Mouse (Mus musculus) hindbrain, embryonic 14.5 days (tissue): ENCODE measurements at regions not wholly inside any gene's neighbourhood (a gene's known extent, or its start where the extent isn't known, plus 50 kb on each side); places are given as distances from the start of the nearest gene placed in this dataset.
A peak's percentile ranks its signal among the peaks of the same experiment; 100 is the strongest.

ENCODE experiments used
- ATAC-seq: fragments of 200-750 bp; cut with Nextera tagmentation; 2 replicates; pipeline ENCODE4 v1.8.0; 2017; ENCODE audit warnings: moderate number of reproducible peaks, mild to moderate bottlenecking, moderate TSS enrichment, moderate library complexity; ENCODE audit not compliant: low FRiP score
- DNase-seq: peaks from one replicate; pipeline ENCODE4 v3.0.0-alpha.2; 2015; ENCODE audit warnings: low spot score
- H3K27ac ChIP-seq: fragments of 300-500 bp; sonication (generic); 2 replicates; pipeline ENCODE4 v1.5.1; 2014; ENCODE audit warnings: mild to moderate bottlenecking, moderate library complexity
- H3K27me3 ChIP-seq: fragments of 300-500 bp; sonication (generic); 2 replicates; pipeline ENCODE4 v1.6.1; 2014; ENCODE audit warnings: mild to moderate bottlenecking, low read length, mixed read lengths; ENCODE audit not compliant: control insufficient read depth, insufficient read depth
- H3K36me3 ChIP-seq: fragments of 300-500 bp; sonication (generic); replicated peaks from 2 replicates; pipeline ENCODE4 v1.6.1; 2014; ENCODE audit not compliant: control insufficient read depth, insufficient read depth
- H3K4me1 ChIP-seq: fragments of 300-500 bp; sonication (generic); replicated peaks from 2 replicates; pipeline ENCODE4 v1.6.1; 2014; ENCODE audit warnings: antibody characterized with exemption, low read length, mixed read lengths; ENCODE audit not compliant: control insufficient read depth, insufficient read depth
- H3K4me2 ChIP-seq: fragments of 300-500 bp; sonication (generic); replicated peaks from 2 replicates; pipeline ENCODE4 v1.6.1; 2014; ENCODE audit warnings: mild to moderate bottlenecking, moderate library complexity
- H3K4me3 ChIP-seq: fragments of 300-500 bp; sonication (generic); replicated peaks from 2 replicates; pipeline ENCODE4 v1.5.1; 2014; ENCODE audit warnings: mild to moderate bottlenecking, low read length
- H3K9ac ChIP-seq: fragments of 300-500 bp; sonication (generic); 2 replicates; pipeline ENCODE4 v1.6.1; 2014
- H3K9me3 ChIP-seq: fragments of 300-500 bp; sonication (generic); 2 replicates; pipeline ENCODE4 v1.6.1; 2016; ENCODE audit warnings: low read length; ENCODE audit not compliant: control insufficient read depth
- WGBS: fragments of 180-500 bp; shearing (Covaris S2); extraction: QIAGEN DNeasy Blood & Tissue Kit; methylation state at CpG from one replicate; pipeline ENCODE4 v1.1.7; 2014; 5-methylcytosine and 5-hydroxymethylcytosine counted together

- no peaks in the 10 kb centered on the region for H3K9me3 ChIP-seq
- 87% methylated on average over 2 of the region's 2 CpGs for WGBS
- no peaks in the 10 kb centered on the region for H3K27me3 ChIP-seq
- H3K4me3 ChIP-seq = no peak overlapping the region
- ATAC-seq (no peak), DNase-seq (no peak)
- H3K36me3 ChIP-seq = no peaks in the 10 kb centered on the region
- H3K4me2 ChIP-seq = no peak overlapping the region
- H3K27ac ChIP-seq = no peak overlapping the region
- H3K9ac ChIP-seq = no peak overlapping the region
- H3K4me1 ChIP-seq = no peaks in the 10 kb centered on the region
These were observed 110.7 kb upstream of the Man2a1 start for GRCm38 (mm10) chr17:64489769-64490335.

GRCm38 (mm10) chr17:64490664-64491063 is 109.9 kb upstream of the Man2a1 start:
- Histone ChIP-seq H3K4me2 (no peak overlapping the region), H3K9ac (no peak overlapping the region), H3K9me3 (no peaks in the 10 kb centered on the region), H3K27me3 (no peaks in the 10 kb centered on the region), H3K27ac (no peak overlapping the region), H3K4me3 (no peak overlapping the region), H3K36me3 (no peaks in the 10 kb centered on the region), H3K4me1 (no peaks in the 10 kb centered on the region)
- 47% methylated on average over 7 of the region's 7 CpGs for WGBS
- DNase-seq (no peak), ATAC-seq (peak; percentile 21; the same call in 1 of the 2 replicates)

- H3K9me3 ChIP-seq = no peaks in the 10 kb centered on the region
- no peaks in the 10 kb centered on the region for H3K27me3 ChIP-seq
- 61% methylated on average over 9 of the region's 10 CpGs for WGBS
- no peaks in the 10 kb centered on the region for H3K36me3 ChIP-seq
- no peak overlapping the region for H3K4me3 ChIP-seq
- DNase-seq (no peak), ATAC-seq (no peak)
- H3K4me1 ChIP-seq = no peaks in the 10 kb centered on the region
- no peak overlapping the region for H3K4me2 ChIP-seq
- H3K27ac ChIP-seq = no peak overlapping the region
- no peak overlapping the region for H3K9ac ChIP-seq
These were observed 108.6 kb upstream of the Man2a1 start for GRCm38 (mm10) chr17:64491922-64492353.

DNA sequence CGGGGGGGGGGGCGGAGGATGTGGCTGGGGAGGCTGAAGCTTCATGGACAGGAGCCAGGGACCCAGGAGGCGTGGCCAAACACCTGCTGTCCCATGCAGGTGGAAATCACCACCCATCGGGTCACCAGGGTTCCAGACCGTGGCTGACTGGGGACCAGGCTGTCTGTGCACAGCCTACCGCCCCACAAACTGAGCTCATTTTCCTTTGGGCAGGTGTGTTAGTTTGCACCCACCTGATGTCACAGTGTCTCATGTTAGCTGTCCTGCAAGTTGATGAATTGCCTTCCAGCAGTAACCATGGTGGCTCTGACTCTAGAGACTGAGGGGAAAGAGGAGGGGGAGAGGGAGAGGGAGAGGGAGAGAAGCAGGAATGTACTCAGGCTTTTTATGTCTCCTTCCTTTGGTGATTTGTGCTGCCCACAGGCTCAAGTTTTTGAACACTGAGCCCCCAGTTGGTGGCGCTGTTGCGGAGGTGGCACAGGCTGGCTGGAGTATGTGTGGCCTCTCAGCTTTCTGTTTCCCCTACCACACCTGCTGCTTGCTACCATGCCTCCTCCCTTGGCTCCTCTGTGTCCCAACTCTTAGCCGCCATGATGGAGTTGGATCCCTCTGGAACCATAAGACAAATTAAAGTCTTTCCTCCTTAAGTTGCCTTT is 107.8 kb upstream of the Man2a1 start:
- Histone ChIP-seq H3K4me2 (no peak overlapping the region), H3K4me1 (no peaks in the 10 kb centered on the region), H3K9ac (no peak overlapping the region), H3K36me3 (no peaks in the 10 kb centered on the region), H3K4me3 (no peak overlapping the region), H3K27ac (no peak overlapping the region), H3K27me3 (no peaks in the 10 kb centered on the region), H3K9me3 (no peaks in the 10 kb centered on the region)
- ATAC-seq = no peak
- no peak for DNase-seq
- WGBS = 59% methylated on average over 7 of the region's 9 CpGs

GRCm38 (mm10) chr17:64499281-64499997 is 101.1 kb upstream of the Man2a1 start:
- Histone ChIP-seq H3K9ac (no peak overlapping the region), H3K36me3 (no peaks in the 10 kb centered on the region), H3K4me3 (no peak overlapping the region), H3K9me3 (no peaks in the 10 kb centered on the region), H3K27ac (no peak overlapping the region), H3K27me3 (no peaks in the 10 kb centered on the region), H3K4me1 (no peaks in the 10 kb centered on the region), H3K4me2 (no peak overlapping the region)
- ATAC-seq (no peak), DNase-seq (peak; percentile 36)
- WGBS = 60% methylated on average over 15 of the region's 15 CpGs

- ATAC-seq = no peak
- Histone ChIP-seq H3K36me3 (no peaks in the 10 kb centered on the region), H3K27me3 (no peaks in the 10 kb centered on the region), H3K4me1 (no peaks in the 10 kb centered on the region), H3K27ac (no peak overlapping the region), H3K4me2 (no peak overlapping the region), H3K9ac (no peak overlapping the region), H3K9me3 (no peaks in the 10 kb centered on the region), H3K4me3 (no peak overlapping the region)
- DNase-seq = no peak
- 92% methylated on average over 2 of the region's 2 CpGs for WGBS
These were observed 98.2 kb upstream of the Man2a1 start for GRCm38 (mm10) chr17:64502376-64502775.

DNA sequence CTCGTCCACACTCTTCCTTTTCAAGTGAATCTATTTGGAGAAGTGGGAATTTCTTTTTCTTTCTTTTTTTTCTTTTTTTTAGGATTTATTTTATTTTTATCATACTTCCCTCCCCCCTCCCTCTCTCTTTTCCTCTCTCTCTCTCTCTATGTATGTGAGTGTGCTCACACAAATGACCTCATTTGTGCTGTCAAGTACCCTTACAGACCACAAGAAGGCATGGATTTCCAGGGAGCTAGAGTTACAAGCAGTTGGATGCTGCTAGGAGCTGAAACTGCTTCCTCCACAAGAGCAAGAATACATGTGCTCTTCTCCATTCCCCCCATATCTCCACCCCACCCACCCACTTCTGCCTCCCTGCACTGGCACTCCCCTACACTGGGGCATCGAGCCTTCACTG is 94.6 kb upstream of the Man2a1 start:
- DNase-seq (no peak), ATAC-seq (no peak)
- Histone ChIP-seq H3K27ac (no peak overlapping the region), H3K36me3 (no peaks in the 10 kb centered on the region), H3K4me2 (no peak overlapping the region), H3K9me3 (no peaks in the 10 kb centered on the region), H3K4me1 (no peaks in the 10 kb centered on the region), H3K9ac (no peak overlapping the region), H3K27me3 (no peaks in the 10 kb centered on the region), H3K4me3 (no peak overlapping the region)
- 87% methylated on average over 2 of the region's 2 CpGs for WGBS

GRCm38 (mm10) chr17:64511139-64511779 is 89.3 kb upstream of the Man2a1 start:
- Histone ChIP-seq H3K9me3 (no peaks in the 10 kb centered on the region), H3K27ac (no peak overlapping the region), H3K36me3 (no peaks in the 10 kb centered on the region), H3K27me3 (no peaks in the 10 kb centered on the region), H3K4me1 (no peaks in the 10 kb centered on the region), H3K4me3 (no peak overlapping the region), H3K4me2 (no peak overlapping the region), H3K9ac (no peak overlapping the region)
- 74% methylated on average over 3 of the region's 3 CpGs for WGBS
- DNase-seq (no peak), ATAC-seq (no peak)

- Histone ChIP-seq H3K36me3 (no peaks in the 10 kb centered on the region), H3K9ac (no peak overlapping the region)
These were observed 78.3 kb upstream of the Man2a1 start for GRCm38 (mm10) chr17:64522213-64522612.

More at GRCm38 (mm10) chr17:64522213-64522612, 78.3 kb upstream of the Man2a1 start:
- no peaks in the 10 kb centered on the region for H3K9me3 ChIP-seq
- H3K4me1 ChIP-seq = no peaks in the 10 kb centered on the region
- ATAC-seq = no peak
- DNase-seq = no peak
- H3K27me3 ChIP-seq = no peaks in the 10 kb centered on the region
- H3K4me3 ChIP-seq = no peak overlapping the region
- no peak overlapping the region for H3K27ac ChIP-seq
- WGBS = 73% methylated on average over 8 of the region's 8 CpGs
- H3K4me2 ChIP-seq = no peak overlapping the region
